Mouse (Mus musculus): Measurements from ENCODE around the gene Zic4.

GRCm38 (mm10) chr9:91369293-91369991 lies 7.2 kb downstream of the Zic4 start:
- TF ChIP-seq CTCF (IDR thresholded peaks at IDR 0.05; ENCODE audit: borderline replicate concordance, insufficient read depth, low read length) (no peak), POLR2A (IDR thresholded peaks at IDR 0.05; ENCODE audit: low read depth, low read length) (no peak)

Data from embryonic fibroblast, embryonic 13.5 days (primary cell).